Mouse (Mus musculus) liver, adult (tissue): ENCODE results near the gene Entpd5.

Source experiments
- GATA4 ChIP-seq: IDR thresholded peaks from 2 replicates; pipeline ENCODE4 v1.6.1; 2014; ENCODE audit warnings: mild to moderate bottlenecking, low read length; ENCODE audit not compliant: insufficient replicate concordance

The Entpd5 gene

GRCm38 (mm10) chr12:84385408-84385807 is 23.4 kb downstream of the Entpd5 start:
- no peak for TF ChIP-seq GATA4

GRCm38 (mm10) chr12:84384644-84385081 is 24.2 kb downstream of the Entpd5 start:
- TF ChIP-seq GATA4 = no peak

GRCm38 (mm10) chr12:84382369-84382768 is 26.5 kb downstream of the Entpd5 start:
- no peak for TF ChIP-seq GATA4

GRCm38 (mm10) chr12:84373831-84374481 is 34.9 kb downstream of the Entpd5 start:
- no peak for TF ChIP-seq GATA4

- TF ChIP-seq GATA4 = no peak
Observed at GRCm38 (mm10) chr12:84371647-84372046, 37.2 kb downstream of the Entpd5 start.

- no peak for TF ChIP-seq GATA4
Observed at GRCm38 (mm10) chr12:84366971-84367370, 41.9 kb downstream of the Entpd5 start.

- TF ChIP-seq GATA4 = no peak
Observed at GRCm38 (mm10) chr12:84365137-84365536, 43.7 kb downstream of the Entpd5 start.

- TF ChIP-seq GATA4 = no peak
Observed at GRCm38 (mm10) chr12:84364291-84364690, 44.5 kb downstream of the Entpd5 start.

- TF ChIP-seq GATA4 = no peak
Observed at GRCm38 (mm10) chr12:84362872-84363271, 46.0 kb downstream of the Entpd5 start.

GRCm38 (mm10) chr12:84361555-84362489 is 47.0 kb downstream of the Entpd5 start, which contains the start of the genes Coq6 and Fam161b:
Gene Coq6, plus strand, starts transcription at chr12:84361657.
Gene Fam161b, minus strand, starts transcription at chr12:84361833.
- no peak for TF ChIP-seq GATA4

GRCm38 (mm10) chr12:84347192-84347591 is 61.6 kb downstream of the Entpd5 start:
- no peak for TF ChIP-seq GATA4

GRCm38 (mm10) chr12:84336963-84337625 is 71.7 kb downstream of the Entpd5 start:
- TF ChIP-seq GATA4 = no peak

- TF ChIP-seq GATA4 = peak; percentile 82; the same call in 1 of the 2 replicates
Observed at GRCm38 (mm10) chr12:84327111-84327512, 81.7 kb downstream of the Entpd5 start.
